Mouse (Mus musculus) hindbrain, postnatal 0 days (tissue): Measurements from ENCODE around the gene Amz2. TPM values are rescaled to one million over a fixed set of nuclear protein-coding genes. Genes with fewer than 3 reads are reported as not detected.

Source experiments
- ATAC-seq: fragments of 200-750 bp; cut with Nextera tagmentation; 2 replicates; pipeline ENCODE4 v1.8.0; 2017; ENCODE audit warnings: mild to moderate bottlenecking, moderate TSS enrichment, moderate library complexity
- DNase-seq: peaks from one replicate; pipeline ENCODE4 v3.0.0-alpha.2; 2015; ENCODE audit warnings: low spot score
- H3K27ac ChIP-seq: fragments of 300-500 bp; sonication (generic); 2 replicates; pipeline ENCODE4 v1.5.1; 2014; ENCODE audit warnings: mild to moderate bottlenecking
- H3K27me3 ChIP-seq: fragments of 300-500 bp; sonication (generic); 2 replicates; pipeline ENCODE4 v1.6.1; 2014; ENCODE audit warnings: low read length, mixed read lengths; ENCODE audit not compliant: insufficient read depth
- H3K36me3 ChIP-seq: fragments of 300-500 bp; sonication (generic); 2 replicates; pipeline ENCODE4 v1.6.1; 2014; ENCODE audit warnings: low read length, mixed read lengths; ENCODE audit not compliant: insufficient read depth
- H3K4me1 ChIP-seq: fragments of 300-500 bp; sonication (generic); 2 replicates; pipeline ENCODE4 v1.6.1; 2014; ENCODE audit warnings: antibody characterized with exemption, low read length, mixed read lengths; ENCODE audit not compliant: insufficient read depth
- H3K4me2 ChIP-seq: fragments of 300-500 bp; sonication (generic); 2 replicates; pipeline ENCODE4 v1.6.1; 2014; ENCODE audit warnings: low read depth, mild to moderate bottlenecking, low read length, moderate library complexity, mixed read lengths
- H3K4me3 ChIP-seq: fragments of 300-500 bp; sonication (generic); 2 replicates; pipeline ENCODE4 v1.5.1; 2014; ENCODE audit warnings: low read length
- H3K9ac ChIP-seq: fragments of 300-500 bp; sonication (generic); replicated peaks from 2 replicates; pipeline ENCODE4 v1.6.1; 2014; ENCODE audit warnings: mild to moderate bottlenecking, low read length, moderate library complexity, mixed read lengths
- H3K9me3 ChIP-seq: fragments of 300-500 bp; sonication (generic); 2 replicates; pipeline ENCODE4 v1.6.1; 2016; ENCODE audit warnings: low read length, mixed read lengths
- CTCF ChIP-seq: IDR thresholded peaks from 2 replicates; pipeline ENCODE4 v1.5.1; 2016; ENCODE audit warnings: antibody characterized with exemption, control low read depth, low read depth
- WGBS: fragments of 180-500 bp; shearing (Covaris S2); extraction: QIAGEN DNeasy Blood & Tissue Kit; methylation state at CpG from one replicate; pipeline ENCODE4 v1.1.7; 2014; 5-methylcytosine and 5-hydroxymethylcytosine counted together
- polyA plus RNA-seq: library from polyadenylated mRNA; unstranded; fragments of >200 nt; fragmentation: Nextera tagmentation; extraction: Ambion mirVana; gene quantifications from 2 replicates; pipeline ENCODE4 v1.2.1, GENCODE M21; 2015
- total RNA-seq: library from RNA; depleted of rRNA; stranded (reverse); fragments of >200 nt; gene quantifications from 2 replicates; pipeline ENCODE4 v1.2.3, GENCODE M21; 2014

Amz2 gene
- total and polyA plus RNA-seq, 2 experiments from 2014 or later = 38.4 to 145 TPM

- WGBS = 44% methylated on average over 16 of the region's 16 CpGs
- Histone ChIP-seq H3K27me3 (no peaks in the 10 kb centered on the region), H3K4me3 (no peak overlapping the region), H3K4me2 (no peak overlapping the region), H3K9me3 (no peaks in the 10 kb centered on the region), H3K27ac (no peak overlapping the region), H3K9ac (no peak overlapping the region), H3K4me1 (no peaks in the 10 kb centered on the region), H3K36me3 (no peaks in the 10 kb centered on the region)
- ATAC-seq (no peak), DNase-seq (no peak)
- TF ChIP-seq CTCF = no peak
These were observed 5.7 kb upstream of the Amz2 start for GRCm38 (mm10) chr11:109419961-109420566.

- H3K4me3 ChIP-seq = no peak overlapping the region
- no peak for TF ChIP-seq CTCF
- no peaks in the 10 kb centered on the region for H3K4me1 ChIP-seq
- 85% methylated on average over 14 of the region's 14 CpGs for WGBS
- DNase-seq (no peak), ATAC-seq (no peak)
- no peaks in the 10 kb centered on the region for H3K9me3 ChIP-seq
- H3K9ac ChIP-seq = no peak overlapping the region
- H3K4me2 ChIP-seq = no peak overlapping the region
- H3K36me3 ChIP-seq = no peaks in the 10 kb centered on the region
- no peaks in the 10 kb centered on the region for H3K27me3 ChIP-seq
- H3K27ac ChIP-seq = no peak overlapping the region
These were observed 5.2 kb upstream of the Amz2 start for GRCm38 (mm10) chr11:109420567-109420962.

GRCm38 (mm10) chr11:109421205-109421604 lies 4.5 kb upstream of the Amz2 start:
- no peaks in the 10 kb centered on the region for H3K9me3 ChIP-seq
- no peaks in the 10 kb centered on the region for H3K4me1 ChIP-seq
- 81% methylated on average over 5 of the region's 5 CpGs for WGBS
- H3K4me3 ChIP-seq = no peak overlapping the region
- ATAC-seq (no peak), DNase-seq (no peak)
- no peaks in the 10 kb centered on the region for H3K36me3 ChIP-seq
- TF ChIP-seq CTCF = no peak
- H3K27ac ChIP-seq = no peak overlapping the region
- no peaks in the 10 kb centered on the region for H3K27me3 ChIP-seq
- no peak overlapping the region for H3K9ac ChIP-seq
- H3K4me2 ChIP-seq = no peak overlapping the region

GRCm38 (mm10) chr11:109422263-109422662 lies 3.5 kb upstream of the Amz2 start:
- Histone ChIP-seq H3K4me3 (no peak overlapping the region), H3K27me3 (no peaks in the 10 kb centered on the region), H3K4me2 (no peak overlapping the region), H3K4me1 (peaks cover 4% of the 10 kb centered on the region; the same call in 1 of the 2 replicates), H3K27ac (no peak overlapping the region), H3K36me3 (no peaks in the 10 kb centered on the region), H3K9ac (no peak overlapping the region), H3K9me3 (no peaks in the 10 kb centered on the region)
- DNase-seq (no peak), ATAC-seq (no peak)
- TF ChIP-seq CTCF = no peak
- 96% methylated on average over 4 of the region's 4 CpGs for whole genome bisulfite sequencing

- Histone ChIP-seq H3K4me2 (no peak overlapping the region), H3K9ac (no peak overlapping the region), H3K36me3 (no peaks in the 10 kb centered on the region), H3K4me1 (peaks cover 4% of the 10 kb centered on the region; the same call in 1 of the 2 replicates), H3K27ac (no peak overlapping the region), H3K27me3 (no peaks in the 10 kb centered on the region), H3K4me3 (no peak overlapping the region), H3K9me3 (no peaks in the 10 kb centered on the region)
- ATAC-seq (no peak), DNase-seq (no peak)
- TF ChIP-seq CTCF = no peak
- 69% methylated on average over 1 of the region's 1 CpGs for WGBS
These were observed 2.5 kb upstream of the Amz2 start for GRCm38 (mm10) chr11:109423294-109423693.

GRCm38 (mm10) chr11:109426272-109426586 lies 483 bp downstream of the Amz2 start:
- H3K4me1 ChIP-seq = peaks cover 4% of the 10 kb centered on the region; the same call in 1 of the 2 replicates
- H3K27ac ChIP-seq = peak overlapping the region; percentile 86
- H3K9ac ChIP-seq = peak overlapping the region; percentile 74
- no peak for TF ChIP-seq CTCF
- DNase-seq = no peak
- H3K9me3 ChIP-seq = no peaks in the 10 kb centered on the region
- peak overlapping the region; percentile 65 for H3K4me3 ChIP-seq
- peaks cover 9% of the 10 kb centered on the region; the same call in 1 of the 2 replicates for H3K36me3 ChIP-seq
- ATAC-seq = no peak
- peak overlapping the region; percentile 75 for H3K4me2 ChIP-seq
- WGBS = 0% methylated on average over 11 of the region's 11 CpGs
- H3K27me3 ChIP-seq = no peaks in the 10 kb centered on the region

GRCm38 (mm10) chr11:109427353-109427752 lies 1.6 kb downstream of the Amz2 start:
- no peak for TF ChIP-seq CTCF
- no peak for ATAC-seq
- no peak for DNase-seq
- Histone ChIP-seq H3K27me3 (no peaks in the 10 kb centered on the region), H3K27ac (no peak overlapping the region), H3K4me3 (no peak overlapping the region), H3K4me1 (peaks cover 4% of the 10 kb centered on the region; the same call in 1 of the 2 replicates), H3K4me2 (peak overlapping the region; percentile 75; the same call in 1 of the 2 replicates), H3K36me3 (peaks cover 9% of the 10 kb centered on the region; the same call in 1 of the 2 replicates), H3K9me3 (no peaks in the 10 kb centered on the region), H3K9ac (no peak overlapping the region)
- over 99% methylated on average over 5 of the region's 5 CpGs for WGBS
